Mouse (Mus musculus): Measurements from ENCODE around the gene Itga6. TPM values are rescaled to one million over a fixed set of nuclear protein-coding genes. Genes with fewer than 3 reads are reported as not detected.

The Itga6 gene
- polyA plus RNA-seq, 1 experiment from 2014 or later: 95.8 TPM

DNA sequence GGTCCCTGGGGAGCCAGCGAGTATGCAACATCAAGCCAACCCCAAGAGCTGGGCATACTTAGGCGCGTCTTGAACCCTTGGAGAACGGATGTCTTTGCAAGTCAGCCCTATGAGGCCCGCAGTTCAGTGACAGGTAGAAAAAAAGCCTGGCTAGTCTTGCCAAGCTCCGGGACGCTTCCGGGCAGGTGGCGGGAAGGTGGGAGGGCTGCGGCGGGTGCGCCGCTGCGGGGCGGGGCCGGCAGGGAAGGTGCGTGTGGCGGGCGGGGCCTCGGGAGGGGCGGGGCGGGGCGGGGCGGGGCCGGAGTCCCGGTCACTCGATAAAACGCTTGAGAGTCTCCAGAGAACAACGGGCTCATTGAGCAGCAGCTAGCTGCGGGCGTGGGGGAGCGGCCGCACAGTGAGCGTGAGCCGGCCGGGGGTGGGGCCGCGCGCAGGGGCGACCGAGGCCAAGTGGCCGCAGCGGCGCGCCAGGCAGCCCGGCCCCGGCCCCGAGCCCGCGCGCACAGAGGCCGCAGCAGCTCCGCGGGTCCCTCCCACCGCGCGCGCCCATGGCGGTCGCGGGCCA is 41.3 kb downstream of the Itga6 start:
- ATAC-seq (ENCODE audit: low FRiP score, low TSS enrichment): peak; percentile 92
- under 1% methylated on average over 43 of the region's 61 CpGs for WGBS
- Histone ChIP-seq H3K4me1 (ENCODE audit: control insufficient read depth, insufficient read depth, low read length) (no peaks in the 10 kb centered on the region), H3K9ac (ENCODE audit: low read depth, low read length) (peak overlapping the region; percentile 85), H3K36me3 (ENCODE audit: control insufficient read depth, insufficient read depth, low read length) (no peaks in the 10 kb centered on the region), H3K4me2 (replicated peaks; ENCODE audit: low read depth, low read length) (peak overlapping the region; percentile 91), H3K9me3 (ENCODE audit: control insufficient read depth, low read length) (no peaks in the 10 kb centered on the region), H3K4me3 (ENCODE audit: low read length) (peak overlapping the region; percentile 82), H3K27me3 (ENCODE audit: control insufficient read depth, insufficient read depth, low read length) (no peaks in the 10 kb centered on the region), H3K27ac (ENCODE audit: low read depth, low read length) (peak overlapping the region; percentile 65)

DNA sequence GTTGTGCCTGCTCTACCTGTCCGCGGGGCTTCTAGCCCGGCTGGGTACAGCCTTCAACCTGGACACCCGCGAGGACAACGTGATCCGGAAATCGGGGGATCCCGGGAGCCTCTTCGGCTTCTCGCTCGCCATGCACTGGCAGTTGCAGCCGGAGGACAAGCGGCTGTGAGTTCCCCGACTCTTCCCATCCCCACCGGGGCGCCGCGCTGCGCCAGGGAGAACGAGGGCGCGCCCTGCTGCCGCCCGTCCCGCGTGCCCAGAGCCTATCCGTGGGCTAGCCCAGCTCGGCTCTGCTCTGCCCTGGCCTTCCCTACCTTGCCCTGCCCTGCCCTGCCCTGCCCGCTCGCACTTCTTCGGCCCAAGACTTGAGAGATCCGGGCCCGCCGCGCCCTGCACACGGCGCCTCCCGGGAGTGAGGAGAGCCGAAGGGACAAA is 41.8 kb downstream of the Itga6 start:
- Histone ChIP-seq H3K4me3 (ENCODE audit: low read length) (peak overlapping the region; percentile 82), H3K36me3 (ENCODE audit: control insufficient read depth, insufficient read depth, low read length) (no peaks in the 10 kb centered on the region), H3K27ac (ENCODE audit: low read depth, low read length) (peak overlapping the region; percentile 65), H3K4me2 (replicated peaks; ENCODE audit: low read depth, low read length) (peak overlapping the region; percentile 91), H3K27me3 (ENCODE audit: control insufficient read depth, insufficient read depth, low read length) (no peaks in the 10 kb centered on the region), H3K4me1 (ENCODE audit: control insufficient read depth, insufficient read depth, low read length) (no peaks in the 10 kb centered on the region), H3K9me3 (ENCODE audit: control insufficient read depth, low read length) (no peaks in the 10 kb centered on the region), H3K9ac (ENCODE audit: low read depth, low read length) (peak overlapping the region; percentile 85)
- ATAC-seq (ENCODE audit: low FRiP score, low TSS enrichment): peak; percentile 74; the same call in 1 of the 2 replicates
- under 1% methylated on average over 39 of the region's 40 CpGs for WGBS

DNA sequence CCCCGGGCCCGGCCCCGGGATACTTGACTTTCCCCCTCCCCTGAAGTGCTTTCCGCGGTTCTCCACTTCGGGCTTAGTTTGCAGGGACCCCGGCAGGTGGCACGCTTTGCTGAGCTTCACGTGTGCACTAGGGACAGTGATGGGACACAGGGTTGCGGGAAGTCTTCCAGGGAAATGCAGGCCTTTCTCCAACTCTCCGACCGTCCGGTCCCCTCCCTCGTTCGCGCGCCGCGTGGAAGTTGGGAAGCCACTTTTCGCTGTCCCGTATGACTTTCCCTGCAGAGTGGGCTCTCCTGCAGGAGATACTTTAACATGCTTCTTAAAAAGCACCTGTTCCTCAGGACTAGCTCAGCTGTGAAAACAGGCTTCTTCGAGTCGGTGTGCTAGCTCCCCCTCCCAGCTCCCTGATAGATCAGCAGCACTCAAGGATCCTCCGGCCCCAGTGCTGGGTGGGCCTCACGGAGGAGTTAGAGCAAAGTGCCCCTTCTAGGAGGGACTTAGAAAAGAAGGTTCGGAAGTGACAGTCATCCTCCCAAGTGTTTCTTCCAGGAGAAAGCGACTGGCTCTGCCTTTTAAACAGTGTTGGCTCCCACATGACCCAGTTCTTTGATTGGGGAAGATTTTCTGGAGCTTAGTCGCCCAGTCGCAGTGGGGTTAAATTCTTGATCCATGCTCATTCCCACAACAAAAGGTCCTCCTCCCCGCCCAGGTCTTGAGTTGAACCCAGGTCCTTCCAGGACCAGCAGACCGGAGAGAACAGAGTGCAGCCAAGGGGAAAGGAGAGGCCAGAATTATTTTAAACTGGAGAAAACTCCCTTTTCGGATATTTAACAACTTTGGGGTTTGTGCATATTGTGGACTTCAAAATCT is 42.4 kb downstream of the Itga6 start:
- peak overlapping the region; percentile 85 for H3K9ac ChIP-seq (ENCODE audit: low read depth, low read length)
- H3K36me3 ChIP-seq (ENCODE audit: control insufficient read depth, insufficient read depth, low read length): no peaks in the 10 kb centered on the region
- no peaks in the 10 kb centered on the region for H3K9me3 ChIP-seq (ENCODE audit: control insufficient read depth, low read length)
- WGBS: 2% methylated on average over 32 of the region's 32 CpGs
- peak overlapping the region; percentile 82 for H3K4me3 ChIP-seq (ENCODE audit: low read length)
- H3K4me1 ChIP-seq (ENCODE audit: control insufficient read depth, insufficient read depth, low read length): no peaks in the 10 kb centered on the region
- peak overlapping the region; percentile 65 for H3K27ac ChIP-seq (ENCODE audit: low read depth, low read length)
- ATAC-seq (ENCODE audit: low FRiP score, low TSS enrichment): peak; percentile 14
- H3K27me3 ChIP-seq (ENCODE audit: control insufficient read depth, insufficient read depth, low read length): no peaks in the 10 kb centered on the region
- peak overlapping the region; percentile 91 for H3K4me2 ChIP-seq (replicated peaks; ENCODE audit: low read depth, low read length)

DNA sequence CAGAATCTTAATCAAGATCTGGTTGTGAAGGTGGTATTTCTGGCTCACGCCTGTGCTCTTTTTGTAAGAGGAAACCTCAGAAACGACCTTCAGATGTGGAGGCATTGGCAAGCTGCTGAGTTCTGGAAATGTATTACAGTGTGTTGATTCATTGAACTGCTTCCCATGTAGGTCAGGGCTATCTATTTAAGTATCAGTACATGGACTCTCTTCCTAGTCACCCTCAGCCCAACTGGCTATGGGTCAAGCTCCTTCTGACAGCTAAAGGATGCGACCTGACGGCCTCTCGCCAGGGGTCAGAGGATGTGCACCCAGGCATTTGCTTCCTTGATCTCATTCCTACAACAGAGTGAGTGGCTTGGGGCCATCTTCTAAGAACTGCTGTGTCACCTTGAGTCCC is 45.3 kb downstream of the Itga6 start:
- no peak overlapping the region for H3K9ac ChIP-seq (ENCODE audit: low read depth, low read length)
- H3K4me3 ChIP-seq (ENCODE audit: low read length): no peak overlapping the region
- no peak overlapping the region for H3K4me2 ChIP-seq (replicated peaks; ENCODE audit: low read depth, low read length)
- H3K27me3 ChIP-seq (ENCODE audit: control insufficient read depth, insufficient read depth, low read length): no peaks in the 10 kb centered on the region
- no peak overlapping the region for H3K27ac ChIP-seq (ENCODE audit: low read depth, low read length)
- WGBS: 63% methylated on average over 5 of the region's 5 CpGs
- H3K9me3 ChIP-seq (ENCODE audit: control insufficient read depth, low read length): no peaks in the 10 kb centered on the region
- no peaks in the 10 kb centered on the region for H3K36me3 ChIP-seq (ENCODE audit: control insufficient read depth, insufficient read depth, low read length)
- H3K4me1 ChIP-seq (ENCODE audit: control insufficient read depth, insufficient read depth, low read length): peaks cover 10% of the 10 kb centered on the region; the same call in 1 of the 2 replicates
- ATAC-seq (ENCODE audit: low FRiP score, low TSS enrichment): no peak

DNA sequence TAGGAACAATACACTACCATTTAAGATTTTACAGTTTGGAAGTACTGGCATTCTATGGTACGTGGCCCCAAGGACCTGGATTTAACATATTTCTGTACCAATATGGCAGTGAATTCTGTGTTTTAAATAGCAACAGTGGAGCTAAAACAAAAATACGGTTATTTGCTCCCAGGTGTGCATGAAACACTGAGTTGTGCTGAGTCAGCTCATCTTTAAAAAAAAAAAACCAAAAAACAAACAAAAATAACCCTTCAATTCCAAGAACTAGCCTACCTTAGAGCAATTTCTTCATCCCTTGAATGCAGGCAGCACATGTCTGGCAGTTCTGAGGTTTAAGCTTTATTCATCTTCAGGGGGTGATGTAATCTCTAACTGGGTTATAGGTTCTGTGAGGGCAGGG is 45.8 kb downstream of the Itga6 start:
- Histone ChIP-seq H3K4me2 (replicated peaks; ENCODE audit: low read depth, low read length) (no peak overlapping the region), H3K9ac (ENCODE audit: low read depth, low read length) (no peak overlapping the region), H3K9me3 (ENCODE audit: control insufficient read depth, low read length) (no peaks in the 10 kb centered on the region), H3K27ac (ENCODE audit: low read depth, low read length) (no peak overlapping the region), H3K4me3 (ENCODE audit: low read length) (no peak overlapping the region), H3K36me3 (ENCODE audit: control insufficient read depth, insufficient read depth, low read length) (no peaks in the 10 kb centered on the region), H3K27me3 (ENCODE audit: control insufficient read depth, insufficient read depth, low read length) (no peaks in the 10 kb centered on the region), H3K4me1 (ENCODE audit: control insufficient read depth, insufficient read depth, low read length) (peaks cover 10% of the 10 kb centered on the region; the same call in 1 of the 2 replicates)
- WGBS: 85% methylated on average over 2 of the region's 2 CpGs
- ATAC-seq (ENCODE audit: low FRiP score, low TSS enrichment): no peak

DNA sequence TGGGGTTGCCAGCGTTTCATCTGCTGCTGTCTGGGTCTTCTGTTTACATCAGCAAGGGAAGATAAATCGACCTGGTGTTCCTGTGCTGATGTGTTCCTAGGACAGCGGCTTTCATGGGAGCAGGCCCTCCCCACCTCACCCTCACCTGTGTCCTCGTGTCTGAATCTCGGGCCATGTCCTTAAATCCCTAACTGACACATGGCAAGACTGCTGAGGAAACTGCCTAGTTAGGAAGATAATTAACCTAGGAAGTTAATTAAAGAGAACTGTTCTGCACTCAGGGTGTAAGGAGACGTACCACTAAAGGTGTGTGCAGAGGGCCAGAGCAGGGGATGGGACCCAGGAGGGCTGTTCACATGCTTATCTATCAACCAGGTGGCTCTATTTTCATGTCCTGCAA is 48.7 kb downstream of the Itga6 start:
- peaks cover 15% of the 10 kb centered on the region for H3K4me1 ChIP-seq (ENCODE audit: control insufficient read depth, insufficient read depth, low read length)
- no peak overlapping the region for H3K4me3 ChIP-seq (ENCODE audit: low read length)
- H3K9me3 ChIP-seq (ENCODE audit: control insufficient read depth, low read length): no peaks in the 10 kb centered on the region
- 58% methylated on average over 6 of the region's 6 CpGs for WGBS
- H3K9ac ChIP-seq (ENCODE audit: low read depth, low read length): no peak overlapping the region
- no peak overlapping the region for H3K4me2 ChIP-seq (replicated peaks; ENCODE audit: low read depth, low read length)
- ATAC-seq (ENCODE audit: low FRiP score, low TSS enrichment): no peak
- no peaks in the 10 kb centered on the region for H3K36me3 ChIP-seq (ENCODE audit: control insufficient read depth, insufficient read depth, low read length)
- H3K27ac ChIP-seq (ENCODE audit: low read depth, low read length): peak overlapping the region; percentile 9; the same call in 1 of the 2 replicates
- no peaks in the 10 kb centered on the region for H3K27me3 ChIP-seq (ENCODE audit: control insufficient read depth, insufficient read depth, low read length)

DNA sequence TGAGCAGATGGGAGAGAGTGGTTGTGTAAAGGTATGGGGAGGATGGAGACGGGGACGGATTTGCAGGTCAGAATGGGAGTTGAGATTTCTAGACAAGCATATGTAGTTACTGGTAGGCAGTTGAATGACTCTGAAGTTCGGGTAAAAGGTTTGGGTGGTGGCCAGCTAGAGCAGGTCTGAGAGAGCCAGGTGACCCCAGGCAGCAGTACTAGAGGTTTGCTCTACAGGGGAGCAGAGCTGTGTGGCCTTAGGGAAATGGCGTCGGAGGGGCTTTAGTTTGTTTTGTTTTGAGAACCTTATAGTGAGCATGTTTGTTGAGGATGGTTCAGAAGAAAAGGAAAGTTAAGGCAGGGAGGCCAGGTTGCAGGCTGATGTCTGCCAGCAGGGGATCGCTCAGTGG is 51.4 kb downstream of the Itga6 start:
- no peaks in the 10 kb centered on the region for H3K36me3 ChIP-seq (ENCODE audit: control insufficient read depth, insufficient read depth, low read length)
- H3K4me2 ChIP-seq (replicated peaks; ENCODE audit: low read depth, low read length): no peak overlapping the region
- H3K9ac ChIP-seq (ENCODE audit: low read depth, low read length): no peak overlapping the region
- no peak overlapping the region for H3K27ac ChIP-seq (ENCODE audit: low read depth, low read length)
- H3K4me1 ChIP-seq (ENCODE audit: control insufficient read depth, insufficient read depth, low read length): peaks cover 21% of the 10 kb centered on the region
- no peaks in the 10 kb centered on the region for H3K27me3 ChIP-seq (ENCODE audit: control insufficient read depth, insufficient read depth, low read length)
- H3K4me3 ChIP-seq (ENCODE audit: low read length): no peak overlapping the region
- no peaks in the 10 kb centered on the region for H3K9me3 ChIP-seq (ENCODE audit: control insufficient read depth, low read length)
- 84% methylated on average over 6 of the region's 6 CpGs for WGBS
- ATAC-seq (ENCODE audit: low FRiP score, low TSS enrichment): no peak

DNA sequence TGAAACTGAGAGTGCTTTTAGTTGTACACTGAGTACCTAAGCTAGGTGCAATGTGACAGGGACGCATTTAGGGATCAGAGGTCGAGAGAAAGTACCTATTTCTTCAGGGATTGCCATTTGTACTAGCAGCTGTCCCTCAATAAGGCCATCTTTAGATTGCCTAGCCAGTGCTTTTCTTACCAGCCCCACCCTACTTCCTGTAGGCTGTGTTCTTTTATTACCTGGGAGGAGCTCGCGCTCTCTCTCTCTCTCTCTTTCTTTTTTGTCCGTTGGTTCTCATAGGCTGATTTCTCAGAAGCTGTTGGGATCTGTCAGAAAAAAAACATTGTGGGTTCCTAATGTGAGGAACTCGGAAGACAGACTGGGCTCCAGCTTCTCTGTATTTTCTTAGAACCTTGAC is 55.4 kb downstream of the Itga6 start:
- peaks cover 11% of the 10 kb centered on the region for H3K4me1 ChIP-seq (ENCODE audit: control insufficient read depth, insufficient read depth, low read length)
- no peak for ATAC-seq (ENCODE audit: low FRiP score, low TSS enrichment)
- no peak overlapping the region for H3K27ac ChIP-seq (ENCODE audit: low read depth, low read length)
- no peak overlapping the region for H3K4me2 ChIP-seq (replicated peaks; ENCODE audit: low read depth, low read length)
- 39% methylated on average over 6 of the region's 6 CpGs for WGBS
- no peaks in the 10 kb centered on the region for H3K36me3 ChIP-seq (ENCODE audit: control insufficient read depth, insufficient read depth, low read length)
- no peaks in the 10 kb centered on the region for H3K27me3 ChIP-seq (ENCODE audit: control insufficient read depth, insufficient read depth, low read length)
- H3K9me3 ChIP-seq (ENCODE audit: control insufficient read depth, low read length): no peaks in the 10 kb centered on the region
- no peak overlapping the region for H3K9ac ChIP-seq (ENCODE audit: low read depth, low read length)
- H3K4me3 ChIP-seq (ENCODE audit: low read length): no peak overlapping the region

DNA sequence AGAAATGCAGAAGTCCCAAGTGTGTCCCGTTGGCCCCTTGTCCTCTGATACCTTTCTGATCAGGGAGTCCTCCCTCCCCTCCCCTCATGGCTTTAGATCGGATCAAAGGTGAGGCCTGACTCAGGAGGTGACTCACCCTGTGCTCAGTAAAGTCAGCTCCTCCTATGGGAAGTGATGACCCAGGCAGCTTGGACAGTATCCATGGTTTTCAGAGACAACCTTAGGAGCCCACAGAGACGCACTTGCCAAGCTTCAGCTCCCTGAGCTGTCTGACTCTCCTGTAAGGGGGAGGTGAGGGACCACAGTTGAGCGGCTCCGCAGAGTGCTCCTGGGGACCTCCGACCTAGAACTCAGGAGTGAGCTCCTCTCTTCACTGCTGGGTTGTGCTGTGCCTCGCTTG is 56.3 kb downstream of the Itga6 start:
- 54% methylated on average over 7 of the region's 7 CpGs for WGBS
- peaks cover 11% of the 10 kb centered on the region for H3K4me1 ChIP-seq (ENCODE audit: control insufficient read depth, insufficient read depth, low read length)
- no peak overlapping the region for H3K4me2 ChIP-seq (replicated peaks; ENCODE audit: low read depth, low read length)
- no peaks in the 10 kb centered on the region for H3K27me3 ChIP-seq (ENCODE audit: control insufficient read depth, insufficient read depth, low read length)
- H3K9ac ChIP-seq (ENCODE audit: low read depth, low read length): no peak overlapping the region
- H3K4me3 ChIP-seq (ENCODE audit: low read length): no peak overlapping the region
- 0 out of 2 replicates have a peak, but pooled peaks have one; percentile 43 for ATAC-seq (ENCODE audit: low FRiP score, low TSS enrichment)
- H3K27ac ChIP-seq (ENCODE audit: low read depth, low read length): no peak overlapping the region
- no peaks in the 10 kb centered on the region for H3K9me3 ChIP-seq (ENCODE audit: control insufficient read depth, low read length)
- H3K36me3 ChIP-seq (ENCODE audit: control insufficient read depth, insufficient read depth, low read length): no peaks in the 10 kb centered on the region

All from kidney, embryonic 14.5 days (tissue).